Mouse (Mus musculus) C2C12 (cell line): Measurements from ENCODE around the gene Hebp2.

ENCODE experiments used
- CEBPB ChIP-seq: IDR thresholded peaks from one replicate; pipeline ENCODE4 v1.6.1; 2011; ENCODE audit warnings: low read depth, mild to moderate bottlenecking, control low read depth, moderate library complexity
- CTCF ChIP-seq: IDR thresholded peaks from one replicate; pipeline ENCODE4 v1.5.1; 2011; ENCODE audit not compliant: control insufficient read depth, insufficient read depth, insufficient read length
- MAX ChIP-seq: IDR thresholded peaks from one replicate; pipeline ENCODE4 v1.6.1; 2011; ENCODE audit warnings: mild to moderate bottlenecking, control low read depth
- MYOD1 ChIP-seq: IDR thresholded peaks from one replicate; pipeline ENCODE4 v1.6.1; 2011; ENCODE audit warnings: low read depth; ENCODE audit not compliant: control insufficient read depth, insufficient read length
- MYOG ChIP-seq: IDR thresholded peaks from one replicate; pipeline ENCODE4 v1.6.1; 2011; ENCODE audit not compliant: control insufficient read depth, insufficient read length; ENCODE audit errors: extremely low read depth
- USF1 ChIP-seq: IDR thresholded peaks from one replicate; pipeline ENCODE4 v1.6.1; 2011; ENCODE audit warnings: low read depth, mild to moderate bottlenecking, control low read depth, moderate library complexity

DNA sequence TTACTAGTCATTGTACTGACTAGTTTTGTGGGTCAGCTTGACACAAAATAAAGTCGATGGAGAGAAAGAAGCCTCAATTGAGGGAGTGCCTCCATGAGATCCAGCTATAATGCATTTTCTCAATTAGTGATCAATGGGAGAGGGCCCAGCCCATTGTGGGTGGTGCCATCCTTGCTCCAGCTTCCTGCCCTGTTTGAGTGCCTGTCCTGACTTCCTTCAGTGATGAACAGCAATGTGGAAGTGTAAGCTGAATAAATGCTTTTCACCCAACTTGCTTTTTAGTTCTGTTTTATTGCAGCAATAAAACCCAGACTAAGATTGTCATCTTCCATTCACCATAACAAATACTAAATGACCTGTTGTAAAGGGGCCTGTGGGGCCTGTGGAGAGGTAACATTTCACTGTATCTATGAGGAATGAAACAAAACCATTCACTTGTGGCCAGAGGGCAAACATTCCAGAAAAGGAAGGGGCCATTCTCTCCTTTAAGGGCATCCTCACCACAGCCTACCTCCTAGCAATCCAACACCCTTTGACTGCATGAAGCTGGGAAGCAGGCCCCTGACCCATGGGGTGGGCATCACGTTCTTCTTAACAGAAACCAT lies 37.9 kb downstream of the Hebp2 start:
- TF ChIP-seq CTCF (no peak), MYOG (no peak), MAX (no peak), MYOD1 (no peak), CEBPB (no peak), USF1 (no peak)
